ENCODE assay signal across 8 mouse cellular contexts in the genomic region with DNA sequence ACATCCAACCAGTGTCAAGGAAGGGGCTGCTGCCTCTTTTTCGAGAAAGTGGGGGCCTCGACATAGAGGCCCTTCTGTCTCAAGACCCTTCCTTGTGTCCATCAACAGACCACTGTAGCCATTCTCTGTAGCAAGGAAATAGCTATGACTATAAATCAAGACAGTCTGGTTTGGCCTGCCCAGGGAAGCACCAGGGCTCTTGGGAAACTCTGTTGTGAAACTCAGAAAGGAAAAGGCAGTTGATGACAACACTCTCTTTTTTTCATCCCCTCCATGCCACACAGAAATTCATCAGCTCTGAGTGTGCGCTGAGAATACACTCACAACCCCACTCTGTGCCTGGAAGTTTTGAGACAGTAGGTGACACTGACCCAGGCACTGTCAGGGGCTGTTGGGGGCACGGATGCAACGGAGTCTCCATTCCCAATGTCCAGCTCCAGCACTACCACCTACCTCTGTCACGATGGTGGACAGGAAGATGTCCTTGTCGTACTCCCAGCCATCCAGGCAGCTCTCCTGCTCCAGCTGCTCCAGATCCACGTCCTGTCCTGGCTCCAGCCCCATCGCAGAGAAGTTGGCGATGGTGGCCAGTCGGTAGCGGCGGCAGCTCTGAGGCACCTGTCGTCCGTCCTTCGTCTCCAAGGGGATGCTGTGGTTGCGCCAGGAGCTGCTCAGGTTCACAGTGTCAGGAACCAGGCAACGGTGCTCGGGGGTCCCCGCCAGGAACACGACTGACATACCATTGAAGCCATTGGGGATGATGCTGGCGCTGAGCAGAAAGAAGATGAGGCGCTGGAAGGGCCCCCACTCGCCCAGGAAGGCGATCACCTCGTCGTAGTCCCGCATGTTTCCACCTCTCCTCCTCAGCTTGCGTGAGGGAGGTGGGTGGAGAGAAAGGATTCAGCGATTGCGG. TPM values are rescaled to one million over a fixed set of nuclear protein-coding genes. Genes with fewer than 3 reads are reported as not detected.
DNase-seq lines count a peak whose midpoint lies in the region; ATAC-seq and TF ChIP-seq lines count a peak whose summit lies in the region.

No protein-coding gene starts in this region.

- peak overlapping the region; percentile 61 for H3K9ac ChIP-seq in hindbrain, postnatal 0 days (replicated peaks; ENCODE audit: low read length)
- peak overlapping the region; percentile 64 for H3K9ac ChIP-seq in midbrain, embryonic 14.5 days (replicated peaks; ENCODE audit: low read length)

- DNase-seq in gastrocnemius, adult 2 months, result peak; percentile 49
- no peak for DNase-seq in gastrocnemius, postnatal 14 days
- DNase-seq in 3T3-L1 (ENCODE audit: low read depth, low spot score), result peak; percentile 17
- peak; percentile 72 to 74 for DNase-seq in cerebellum, postnatal 14 days
- peak; percentile 32 for DNase-seq in hindbrain, postnatal 0 days (ENCODE audit: low spot score)
- DNase-seq in midbrain, embryonic 14.5 days, result no peak
- no peak for DNase-seq in Muller cell, postnatal 12 days (ENCODE audit: inconsistent ontology term)

- no peak for TF ChIP-seq CTCF in gastrocnemius, adult 2 months (IDR thresholded peaks at IDR 0.05)
- no peak for TF ChIP-seq CTCF in hindbrain, postnatal 0 days (IDR thresholded peaks at IDR 0.05; ENCODE audit: low read depth)

- ATAC-seq in hindbrain, postnatal 0 days, result peak; percentile 22; the same call in 1 of the 2 replicates
- 0 out of 2 replicates have a peak, but pooled peaks have one; percentile 20 for ATAC-seq in midbrain, embryonic 14.5 days (ENCODE audit: low FRiP score, low TSS enrichment)
- ATAC-seq in monocyte, adult 5-6 weeks (replicated peaks; ENCODE audit: insufficient number of reproducible peaks, low FRiP score, low TSS enrichment, poor library complexity, severe bottlenecking), result no peak

- peaks cover 20% of the 10 kb centered on the region for H3K4me1 ChIP-seq in hindbrain, postnatal 0 days (ENCODE audit: insufficient read depth, low read length)
- peaks cover 5% of the 10 kb centered on the region for H3K4me1 ChIP-seq in midbrain, embryonic 14.5 days (ENCODE audit: control insufficient read depth, insufficient read depth, low read length)

- no peaks in the 10 kb centered on the region for H3K36me3 ChIP-seq in hindbrain, postnatal 0 days (ENCODE audit: insufficient read depth, low read length)
- no peaks in the 10 kb centered on the region for H3K36me3 ChIP-seq in midbrain, embryonic 14.5 days (ENCODE audit: control insufficient read depth, insufficient read depth, low read length)

- 17% methylated on average over 31 of the region's 31 CpGs for WGBS in hindbrain, postnatal 0 days
- WGBS in midbrain, embryonic 14.5 days, result 17% methylated on average over 31 of the region's 31 CpGs

- H3K4me3 ChIP-seq in gastrocnemius, adult 2 months, result peak overlapping the region; percentile 74
- H3K4me3 ChIP-seq in hindbrain, postnatal 0 days (ENCODE audit: low read length), result peak overlapping the region; percentile 51
- peak overlapping the region; percentile 59 for H3K4me3 ChIP-seq in midbrain, embryonic 14.5 days (replicated peaks; ENCODE audit: low read depth, low read length)

- H3K27me3 ChIP-seq in hindbrain, postnatal 0 days (ENCODE audit: insufficient read depth, low read length), result no peaks in the 10 kb centered on the region
- peaks cover 17% of the 10 kb centered on the region for H3K27me3 ChIP-seq in midbrain, embryonic 14.5 days (ENCODE audit: control insufficient read depth, insufficient read depth, low read length)

- peak overlapping the region; percentile 89 for H3K4me2 ChIP-seq in hindbrain, postnatal 0 days (ENCODE audit: low read depth, low read length)
- peak overlapping the region; percentile 98 for H3K4me2 ChIP-seq in midbrain, embryonic 14.5 days (ENCODE audit: low read length)

- intact Hi-C loops in gastrocnemius, adult 2 months (cut with DNase I), result loop anchor here (2.0 kb wide), 1 partner anchor 25 kb away; no protein-coding TSS in a partner anchor
- intact Hi-C loops in gastrocnemius, postnatal 14 days (cut with DNase I; ENCODE audit: low total_unique reads), result no loop called here

- H3K9me3 ChIP-seq in hindbrain, postnatal 0 days (ENCODE audit: low read length), result no peaks in the 10 kb centered on the region
- H3K9me3 ChIP-seq in midbrain, embryonic 14.5 days (ENCODE audit: control insufficient read depth, low read length), result no peaks in the 10 kb centered on the region

- peak overlapping the region; percentile 90 for H3K27ac ChIP-seq in gastrocnemius, adult 2 months
- H3K27ac ChIP-seq in hindbrain, postnatal 0 days, result peak overlapping the region; percentile 51; the same call in 1 of the 2 replicates
- H3K27ac ChIP-seq in midbrain, embryonic 14.5 days (replicated peaks; ENCODE audit: low read depth, low read length), result no peak overlapping the region

RNA-seq across cellular contexts. Expression of gene Slc22a4, which starts 0.5 kb away (rescaled TPM):
- 1 to 10 TPM; 1.9 to 2.6 TPM for total RNA-seq in gastrocnemius, adult 2 months (2021)
- 1 to 10 TPM in 1 of 2 experiments, under 1 TPM in 1; 0.89 to 1.4 TPM for total RNA-seq in gastrocnemius, postnatal 14 days (2021)
- total RNA-seq in hindbrain, postnatal 0 days (2014; rRNA removed), result 7.2 and 14.6 TPM in 2 replicates
- 7.2 and 8.8 TPM in 2 replicates for polyA plus RNA-seq in hindbrain, postnatal 0 days (2015; fragmentation: Nextera tagmentation; extraction: Ambion mirVana)
- 2.5 TPM in 2 replicates for polyA plus RNA-seq in midbrain, embryonic 14.5 days (2014; fragmentation: Nextera tagmentation; extraction: Ambion mirVana)
- 0.78 to 2.1 TPM (median 1.1 TPM) in 3 replicates for total RNA-seq in monocyte, adult 5-6 weeks (2017)

RNA-seq across cellular contexts. Expression of gene Pdlim4, which starts 41.4 kb away (rescaled TPM):
- 1 to 10 TPM; 4.7 to 7.9 TPM for total RNA-seq in gastrocnemius, adult 2 months (2021)
- 10 to 100 TPM; 15.6 to 18.8 TPM for total RNA-seq in gastrocnemius, postnatal 14 days (2021)
- 46.1 and 51.1 TPM in 2 replicates for total RNA-seq in hindbrain, postnatal 0 days (2014; rRNA removed)
- polyA plus RNA-seq in hindbrain, postnatal 0 days (2015; fragmentation: Nextera tagmentation; extraction: Ambion mirVana), result 47.6 and 54.6 TPM in 2 replicates
- polyA plus RNA-seq in midbrain, embryonic 14.5 days (2014; fragmentation: Nextera tagmentation; extraction: Ambion mirVana), result 21.4 and 25.0 TPM in 2 replicates
- total RNA-seq in monocyte, adult 5-6 weeks (2017), result 0.29 to 1.6 TPM in 2 of 3 replicates, not detected in the other

RNA-seq across cellular contexts. Expression of gene Slc22a21, which starts 47.3 kb away (rescaled TPM):
- total RNA-seq in gastrocnemius, adult 2 months (2021), result 1 to 10 TPM in 1 of 2 experiments, under 1 TPM in 1; 0.94 to 1.2 TPM
- 1 to 10 TPM; 1.3 to 1.7 TPM for total RNA-seq in gastrocnemius, postnatal 14 days (2021)
- 6.6 and 7.2 TPM in 2 replicates for total RNA-seq in hindbrain, postnatal 0 days (2014; rRNA removed)
- 6.2 and 6.3 TPM in 2 replicates for polyA plus RNA-seq in hindbrain, postnatal 0 days (2015; fragmentation: Nextera tagmentation; extraction: Ambion mirVana)
- polyA plus RNA-seq in midbrain, embryonic 14.5 days (2014; fragmentation: Nextera tagmentation; extraction: Ambion mirVana), result 2.3 and 2.4 TPM in 2 replicates
- 1.5 to 3.7 TPM (median 3.6 TPM) in 3 replicates for total RNA-seq in monocyte, adult 5-6 weeks (2017)

Comparison
In these comparisons a context has a peak if more than half of its experiments do, and no peak if none do; other contexts are left out.
1. DNase-seq: peak in gastrocnemius, adult 2 months (single experiment), 3T3-L1 (single experiment), cerebellum, postnatal 14 days (2 of 2) and hindbrain, postnatal 0 days (single experiment); none in gastrocnemius, postnatal 14 days (single experiment), midbrain, embryonic 14.5 days (single experiment) and Muller cell, postnatal 12 days (single experiment).
2. Peak in every context shown above with its lines, with median percentiles within 50 percentile points of each other: H3K4me3 ChIP-seq.